Mouse (Mus musculus) embryonic facial prominence, embryonic 10.5 days (tissue): ENCODE measurements around the gene Olfr1045. TPM values are rescaled to one million over a fixed set of nuclear protein-coding genes. Genes with fewer than 3 reads are reported as not detected.
"Not testable (repeated sequence)": the region's sequence is repeated elsewhere in the genome, so short reads cannot be mapped to it uniquely, and the experiment has no call there.

Experiments used
- DNase-seq: peaks from one replicate; pipeline ENCODE4 v3.0.0-alpha.2; 2017; ENCODE audit warnings: low spot score
- H3K27ac ChIP-seq: fragments of 300-500 bp; sonication (generic); replicated peaks from 2 replicates; pipeline ENCODE4 v1.5.1; 2016; ENCODE audit warnings: mild to moderate bottlenecking
- H3K27me3 ChIP-seq: fragments of 300-500 bp; sonication (generic); replicated peaks from 2 replicates; pipeline ENCODE4 v1.6.1; 2016; ENCODE audit warnings: low read depth, mild to moderate bottlenecking; ENCODE audit not compliant: poor library complexity, severe bottlenecking
- H3K36me3 ChIP-seq: fragments of 300-500 bp; sonication (generic); replicated peaks from 2 replicates; pipeline ENCODE4 v1.6.1; 2016; ENCODE audit warnings: mild to moderate bottlenecking, moderate library complexity
- H3K4me1 ChIP-seq: fragments of 300-500 bp; sonication (generic); 2 replicates; pipeline ENCODE4 v1.6.1; 2016
- H3K4me3 ChIP-seq: fragments of 300-500 bp; sonication (generic); 2 replicates; pipeline ENCODE4 v1.5.1; 2016; ENCODE audit warnings: mild to moderate bottlenecking, moderate library complexity
- H3K9me3 ChIP-seq: fragments of 300-500 bp; sonication (generic); 2 replicates; pipeline ENCODE4 v1.6.1; 2016; ENCODE audit warnings: mild to moderate bottlenecking
- WGBS: fragments of 180-500 bp; shearing (Covaris S2); methylation state at CpG from one replicate; pipeline ENCODE4 v1.1.7; 2016; 5-methylcytosine and 5-hydroxymethylcytosine counted together
- polyA plus RNA-seq: library from polyadenylated mRNA; unstranded; fragments of >200 nt; fragmentation: Nextera tagmentation; extraction: Ambion mirVana; gene quantifications from 2 replicates; pipeline ENCODE4 v1.2.1, GENCODE M21; 2016

Gene Olfr1045
- not detected in 2 replicates for polyA plus RNA-seq

DNA sequence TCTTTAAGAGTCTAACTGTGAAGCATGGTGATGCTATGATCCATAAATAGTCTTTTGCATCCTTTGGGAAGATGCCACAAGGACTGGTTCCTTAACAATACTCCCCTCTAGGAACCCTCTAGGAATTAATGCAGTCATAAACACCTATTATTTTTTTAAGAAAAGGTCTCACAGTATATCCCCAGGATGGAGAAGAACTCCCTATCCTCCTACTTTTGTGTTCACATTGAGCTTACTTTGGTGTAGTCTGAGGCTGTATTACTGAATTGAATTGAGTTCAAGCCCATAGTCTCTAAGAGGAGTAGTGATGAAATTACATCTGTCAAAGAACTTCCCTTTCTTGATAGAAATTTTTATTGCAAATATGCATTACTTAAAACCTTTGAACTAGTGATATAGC is at the start of gene Olfr1045:
Gene Olfr1045 (minus strand): TSS at position 101 of the 400 bp plus-strand sequence.
- H3K4me1 ChIP-seq, result peaks cover 3% of the 10 kb centered on the region; the same call in 1 of the 2 replicates
- H3K9me3 ChIP-seq, result no peaks in the 10 kb centered on the region
- no peak within 1 kb of the TSS for H3K27ac ChIP-seq
- DNase-seq, result no peak
- no peaks in the 10 kb centered on the region for H3K27me3 ChIP-seq
- no peaks in the 10 kb centered on the region for H3K36me3 ChIP-seq
- no peak within 1 kb of the TSS for H3K4me3 ChIP-seq

DNA sequence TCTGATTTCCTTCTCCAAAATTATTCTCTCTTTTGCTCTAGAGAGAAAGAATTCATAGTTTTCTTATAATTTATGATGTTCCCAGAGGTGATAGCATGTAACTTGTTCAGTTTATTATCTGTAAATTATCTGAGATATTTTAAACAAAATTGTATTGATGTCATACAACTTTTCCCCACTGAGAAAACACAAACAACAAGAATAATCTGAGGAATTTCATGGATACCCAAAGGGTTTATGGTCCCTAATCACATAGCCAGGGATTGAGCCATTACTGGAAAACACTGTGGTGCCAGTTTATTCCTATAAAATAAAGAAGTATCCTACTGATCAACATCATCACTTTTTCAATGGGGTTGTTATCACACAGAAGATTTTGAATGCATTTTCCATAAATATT is 37.4 kb upstream of the Olfr1045 start, which contains the start of gene Olfr1048:
Gene Olfr1048 (minus strand): TSS at position 101 of the 400 bp plus-strand sequence.
- no peak for DNase-seq
- H3K4me3 ChIP-seq, result no peak within 1 kb of the TSS
- H3K36me3 ChIP-seq, result no peaks in the 10 kb centered on the region
- no peaks in the 10 kb centered on the region for H3K27me3 ChIP-seq
- H3K4me1 ChIP-seq, result no peaks in the 10 kb centered on the region
- no peak within 1 kb of the TSS for H3K27ac ChIP-seq
- no peaks in the 10 kb centered on the region for H3K9me3 ChIP-seq

DNA sequence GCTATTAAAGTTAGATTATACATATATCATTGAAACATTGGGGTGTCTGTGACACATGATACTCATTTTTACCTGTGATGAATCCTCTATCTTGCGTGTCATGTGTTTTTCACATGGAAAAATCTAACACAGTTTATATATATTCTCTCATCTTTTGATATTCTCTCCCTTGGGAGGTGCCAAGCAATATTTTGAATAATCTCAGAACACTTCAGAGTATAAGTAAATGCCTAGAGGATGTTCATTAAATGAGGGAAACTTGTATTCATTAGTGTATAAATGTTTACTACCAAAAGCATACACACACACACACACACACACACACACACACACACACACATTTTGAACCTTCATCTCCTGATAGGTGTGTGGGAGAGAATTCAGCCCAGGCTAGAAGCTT is 28.5 kb upstream of the Olfr1045 start, which contains the start of gene Olfr1047:
Gene Olfr1047 (minus strand): TSS at position 101 of the 400 bp plus-strand sequence.
- no peak for DNase-seq
- H3K36me3 ChIP-seq, result no peaks in the 10 kb centered on the region
- H3K27me3 ChIP-seq, result no peaks in the 10 kb centered on the region
- no peak within 1 kb of the TSS for H3K27ac ChIP-seq
- no peaks in the 10 kb centered on the region for H3K4me1 ChIP-seq
- H3K9me3 ChIP-seq, result no peaks in the 10 kb centered on the region
- WGBS, result 91% methylated on average over 1 of the region's 1 CpGs
- no peak within 1 kb of the TSS for H3K4me3 ChIP-seq

DNA sequence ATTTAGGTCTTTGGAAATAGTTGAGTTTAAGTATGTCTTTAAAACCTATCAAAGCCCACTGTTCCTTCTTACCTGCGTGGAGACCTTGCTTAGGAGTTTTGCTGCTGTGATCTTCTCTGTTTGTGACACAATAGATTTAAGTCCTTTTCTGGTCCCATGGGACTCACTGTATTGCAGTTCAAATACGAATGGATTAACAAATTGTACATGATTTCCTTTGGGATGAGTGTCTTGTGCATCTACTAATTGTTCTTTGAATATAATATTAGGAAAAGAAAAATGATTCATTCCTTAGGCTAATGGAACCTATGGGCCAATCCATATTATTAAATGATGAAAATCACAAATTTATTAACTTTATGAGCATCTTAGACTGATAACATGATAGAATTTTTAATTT is 16.4 kb upstream of the Olfr1045 start, which contains the start of gene Olfr1046:
Gene Olfr1046 (minus strand): TSS at position 101 of the 400 bp plus-strand sequence.
- no peak within 1 kb of the TSS for H3K27ac ChIP-seq
- 77% methylated on average over 2 of the region's 2 CpGs for WGBS
- no peaks in the 10 kb centered on the region for H3K27me3 ChIP-seq
- DNase-seq, result no peak
- H3K36me3 ChIP-seq, result no peaks in the 10 kb centered on the region
- no peak within 1 kb of the TSS for H3K4me3 ChIP-seq
- no peaks in the 10 kb centered on the region for H3K4me1 ChIP-seq
- no peaks in the 10 kb centered on the region for H3K9me3 ChIP-seq

DNA sequence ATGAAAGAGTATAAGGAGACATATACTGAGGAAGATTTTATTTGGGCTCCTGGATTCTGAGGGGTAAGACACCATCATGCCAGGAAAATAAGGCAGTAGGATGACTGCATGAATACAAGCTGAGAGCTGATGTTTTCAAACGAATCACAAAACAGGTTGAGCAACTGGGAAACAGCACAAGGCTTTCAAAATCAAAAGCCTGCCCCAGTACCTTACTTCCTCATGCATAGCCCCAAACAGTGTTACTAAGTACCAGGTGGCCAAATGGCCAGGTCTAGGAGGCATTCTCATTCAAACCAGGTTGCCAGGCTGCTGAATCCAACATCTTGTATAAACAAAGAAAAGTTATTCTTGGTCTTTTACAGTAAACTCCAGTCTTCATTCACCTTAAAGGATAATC is 6.9 kb downstream of the Olfr1045 start:
- Histone ChIP-seq H3K36me3 (no peaks in the 10 kb centered on the region), H3K9me3 (no peaks in the 10 kb centered on the region), H3K4me1 (no peaks in the 10 kb centered on the region), H3K4me3 (no peak overlapping the region), H3K27me3 (no peaks in the 10 kb centered on the region), H3K27ac (no peak overlapping the region)
- 65% methylated on average over 1 of the region's 1 CpGs for WGBS
- no peak for DNase-seq

DNA sequence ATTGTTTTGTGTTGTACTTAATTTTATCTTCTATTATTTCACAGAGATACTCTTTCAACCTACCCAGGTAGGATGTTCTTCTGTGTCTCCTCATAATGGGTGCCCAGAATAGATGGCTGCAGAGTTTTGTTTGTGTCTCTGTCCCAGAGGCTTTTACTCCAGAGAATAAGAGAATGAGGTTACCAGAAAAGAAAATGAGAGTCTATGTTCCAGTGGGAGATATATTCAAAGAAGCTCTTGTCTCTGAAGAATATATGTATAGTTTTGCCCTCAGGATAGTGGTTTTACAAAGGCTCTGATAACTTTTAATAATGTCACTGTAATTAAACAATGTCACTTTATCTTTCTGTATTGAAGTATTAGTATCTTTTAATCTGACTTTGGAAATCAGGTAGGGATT is 17.2 kb downstream of the Olfr1045 start, which contains the start of gene Olfr52:
Gene Olfr52 (minus strand): TSS at position 101 of the 400 bp plus-strand sequence.
- H3K9me3 ChIP-seq, result no peaks in the 10 kb centered on the region
- H3K27me3 ChIP-seq, result no peaks in the 10 kb centered on the region
- H3K27ac ChIP-seq, result no peak within 1 kb of the TSS
- H3K36me3 ChIP-seq, result no peaks in the 10 kb centered on the region
- no peaks in the 10 kb centered on the region for H3K4me1 ChIP-seq
- DNase-seq, result no peak
- no peak within 1 kb of the TSS for H3K4me3 ChIP-seq

DNA sequence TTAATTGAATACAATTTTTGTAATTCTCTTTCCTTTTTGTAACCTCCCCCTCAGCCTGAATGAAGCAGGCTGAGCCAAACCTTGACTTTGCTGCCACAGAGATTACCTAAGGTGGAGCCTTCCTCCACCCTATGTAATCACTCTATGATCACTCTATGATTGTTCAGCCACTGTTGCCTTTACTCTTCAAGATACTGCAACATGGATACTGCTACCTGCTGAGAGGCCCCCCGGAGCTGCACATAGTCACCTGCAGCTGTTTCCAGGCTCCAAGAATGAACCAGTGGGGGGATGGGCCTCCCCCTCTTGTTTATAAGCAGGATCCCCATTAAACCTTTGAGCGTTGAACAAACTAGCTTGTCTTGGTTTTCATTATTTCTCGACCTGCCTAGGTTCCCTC is 22.9 kb downstream of the Olfr1045 start:
- no peak for DNase-seq
- whole genome bisulfite sequencing, result 76% methylated on average over 3 of the region's 3 CpGs
- no peaks in the 10 kb centered on the region for H3K36me3 ChIP-seq

DNA sequence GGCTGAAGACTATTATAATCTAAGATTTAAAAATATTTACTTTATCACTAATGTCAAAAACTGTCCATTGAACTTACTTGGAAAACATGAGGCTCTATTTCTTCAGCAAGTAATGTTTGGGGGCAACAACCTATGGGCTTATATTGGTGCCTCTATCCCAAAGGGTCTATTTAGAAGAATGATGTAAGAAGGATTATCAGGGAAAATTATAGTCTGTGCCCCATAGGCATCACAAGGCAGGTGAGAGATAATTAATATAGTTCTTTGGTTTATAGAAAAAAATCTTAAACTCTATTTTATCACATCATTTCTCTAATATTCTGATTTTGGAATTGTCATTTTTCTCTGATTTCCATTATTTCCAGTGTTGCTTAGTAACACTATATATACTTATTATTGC is 25.1 kb downstream of the Olfr1045 start, which contains the start of gene Olfr1044:
Gene Olfr1044 (minus strand): TSS at position 101 of the 400 bp plus-strand sequence.
- no peak within 1 kb of the TSS for H3K4me3 ChIP-seq
- H3K4me1 ChIP-seq, result no peaks in the 10 kb centered on the region
- H3K27me3 ChIP-seq, result no peaks in the 10 kb centered on the region
- DNase-seq, result no peak
- H3K27ac ChIP-seq, result no peak within 1 kb of the TSS
- no peaks in the 10 kb centered on the region for H3K36me3 ChIP-seq
- H3K9me3 ChIP-seq, result no peaks in the 10 kb centered on the region

More for the DNA sequence above, 22.9 kb downstream of the Olfr1045 start:
- no peak overlapping the region for H3K27ac ChIP-seq
- no peak overlapping the region for H3K4me3 ChIP-seq
- no peaks in the 10 kb centered on the region for H3K9me3 ChIP-seq
- H3K27me3 ChIP-seq, result no peaks in the 10 kb centered on the region
- H3K4me1 ChIP-seq, result no peaks in the 10 kb centered on the region

DNA sequence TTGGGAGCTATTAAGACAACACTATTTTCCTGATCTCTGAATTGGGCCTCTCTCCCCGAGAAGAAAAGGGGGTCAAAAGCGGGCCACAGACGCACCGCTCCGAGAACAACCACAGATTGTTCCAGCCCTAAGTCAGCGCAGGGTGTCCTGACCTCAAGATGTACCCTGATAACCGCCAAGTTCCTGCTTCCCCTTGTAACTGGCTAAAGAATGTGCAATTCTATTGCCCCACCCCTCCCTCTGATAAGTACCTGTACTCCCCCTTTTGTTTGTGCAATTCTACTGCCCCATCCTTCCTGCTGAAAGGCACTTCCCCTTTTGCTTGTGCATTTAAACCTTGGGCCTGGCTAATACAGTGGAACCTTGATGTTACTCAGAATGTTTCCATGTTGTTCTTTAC is 27.4 kb downstream of the Olfr1045 start:
- H3K27me3 ChIP-seq, H3K9me3 ChIP-seq, DNase-seq, H3K36me3 ChIP-seq, H3K4me3 ChIP-seq, H3K27ac ChIP-seq, H3K4me1 ChIP-seq: not testable (repeated sequence)
- WGBS, result 81% methylated on average over 7 of the region's 7 CpGs

DNA sequence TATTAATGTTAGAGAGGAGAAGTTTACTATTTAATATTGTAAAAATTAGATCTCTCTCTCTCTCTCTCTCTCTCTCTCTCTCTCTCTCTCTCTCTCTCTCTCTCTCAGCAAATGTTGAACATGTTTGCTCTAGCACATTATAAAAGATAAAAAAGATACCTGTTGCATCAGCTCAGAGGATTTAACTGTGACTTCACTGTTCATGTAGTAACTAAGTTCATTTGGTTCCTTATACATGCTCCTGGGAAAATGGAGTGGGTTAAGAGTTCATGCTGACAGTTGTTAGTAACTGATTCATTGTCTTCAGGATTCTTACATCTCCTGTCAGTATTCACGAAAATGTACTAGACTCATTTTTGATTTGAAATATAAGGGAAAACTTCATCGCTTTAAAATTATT is 35.4 kb downstream of the Olfr1045 start, which contains the start of gene Olfr1043:
Gene Olfr1043 (minus strand): TSS at position 101 of the 400 bp plus-strand sequence.
- no peak for DNase-seq
- Histone ChIP-seq H3K36me3 (no peaks in the 10 kb centered on the region), H3K27ac (no peak within 1 kb of the TSS), H3K27me3 (no peaks in the 10 kb centered on the region), H3K4me3 (no peak within 1 kb of the TSS), H3K4me1 (no peaks in the 10 kb centered on the region), H3K9me3 (no peaks in the 10 kb centered on the region)
- 83% methylated on average over 2 of the region's 2 CpGs for WGBS

DNA sequence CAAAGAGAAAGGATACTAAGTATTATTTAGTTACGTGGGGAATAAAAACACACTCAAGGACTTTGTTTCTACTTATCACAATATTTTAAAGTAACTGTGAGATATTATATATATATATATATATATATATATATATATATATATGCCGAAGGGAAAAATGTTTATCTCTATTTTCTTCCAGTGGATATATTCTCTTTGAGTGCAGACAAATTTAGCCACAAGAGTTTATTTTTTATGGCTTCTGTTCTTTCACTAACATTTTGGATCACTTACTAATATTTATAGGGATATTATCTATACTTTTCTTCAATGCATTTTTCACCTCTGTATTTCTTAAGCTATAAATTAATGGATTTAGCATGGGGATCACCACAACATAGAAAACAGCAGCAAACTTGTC is 41.1 kb downstream of the Olfr1045 start, which contains the start of gene Olfr1042:
Gene Olfr1042 (minus strand): TSS at position 101 of the 400 bp plus-strand sequence.
- H3K36me3 ChIP-seq, result no peaks in the 10 kb centered on the region
- no peaks in the 10 kb centered on the region for H3K4me1 ChIP-seq
- no peaks in the 10 kb centered on the region for H3K27me3 ChIP-seq
- no peaks in the 10 kb centered on the region for H3K9me3 ChIP-seq
- no peak for DNase-seq
- 87% methylated on average over 2 of the region's 2 CpGs for WGBS
- H3K27ac ChIP-seq, result no peak within 1 kb of the TSS
- no peak within 1 kb of the TSS for H3K4me3 ChIP-seq

DNA sequence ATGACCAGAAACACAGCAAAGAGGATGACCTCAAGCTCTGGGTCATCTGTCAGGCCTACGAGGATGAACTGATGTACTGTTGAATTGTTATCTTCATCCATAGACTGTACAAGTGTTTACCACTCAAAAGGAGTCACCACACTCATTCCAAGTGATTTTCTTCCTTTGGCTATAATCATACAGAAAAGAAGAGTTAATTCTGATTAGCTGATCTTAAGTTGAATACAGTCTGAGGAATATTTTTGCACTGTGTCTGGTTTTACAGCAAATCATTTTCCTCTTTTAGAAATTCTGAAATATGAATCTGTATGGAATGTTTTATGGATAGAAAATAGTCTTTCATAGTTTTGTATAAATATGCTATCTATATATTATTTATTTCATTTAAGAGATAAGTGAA is 56.2 kb downstream of the Olfr1045 start, which contains the start of gene Olfr1040:
Gene Olfr1040 (minus strand): TSS at position 101 of the 400 bp plus-strand sequence.
- no peaks in the 10 kb centered on the region for H3K4me1 ChIP-seq
- H3K4me3 ChIP-seq, result no peak within 1 kb of the TSS
- 84% methylated on average over 1 of the region's 1 CpGs for WGBS
- no peaks in the 10 kb centered on the region for H3K36me3 ChIP-seq
- no peaks in the 10 kb centered on the region for H3K9me3 ChIP-seq
- no peaks in the 10 kb centered on the region for H3K27me3 ChIP-seq
- no peak for DNase-seq
- no peak within 1 kb of the TSS for H3K27ac ChIP-seq
